Mouse (Mus musculus): ENCODE measurements at regions not wholly inside any gene's neighbourhood (a gene's known extent, or its start where the extent isn't known, plus 50 kb on each side); places are given as distances from the start of the nearest gene placed in this dataset.

DNA sequence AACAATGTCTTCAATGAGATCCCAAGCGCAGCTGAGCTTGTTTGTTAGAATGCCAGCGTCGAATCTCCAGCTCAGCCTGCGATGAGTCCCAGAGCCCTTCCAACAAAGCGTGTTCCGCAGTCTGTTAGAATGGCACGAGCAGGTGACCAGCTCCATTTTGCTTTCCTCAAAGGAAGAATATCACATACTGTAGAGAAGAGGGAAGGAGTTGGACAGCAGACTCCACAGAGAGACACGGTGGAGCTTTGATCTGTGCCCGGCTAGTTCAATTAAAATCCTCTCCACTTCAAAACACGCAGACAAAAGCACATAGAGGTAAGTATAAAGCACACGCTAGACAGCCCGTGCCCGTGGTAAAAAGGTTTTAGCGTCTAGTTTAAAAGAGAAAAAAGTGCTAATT lies 265.8 kb downstream of the Fgf9 start:
- Histone ChIP-seq H3K4me2 (ENCODE audit: low read length) (no peak overlapping the region), H3K27me3 (ENCODE audit: control insufficient read depth, insufficient read depth, low read depth, low read length) (no peaks in the 10 kb centered on the region), H3K4me1 (ENCODE audit: control insufficient read depth, insufficient read depth, low read length) (no peaks in the 10 kb centered on the region), H3K9me3 (replicated peaks; ENCODE audit: control insufficient read depth, low read length, poor library complexity, severe bottlenecking) (no peaks in the 10 kb centered on the region), H3K9ac (ENCODE audit: low read depth, low read length) (no peak overlapping the region), H3K4me3 (ENCODE audit: low read depth, low read length) (no peak overlapping the region), H3K27ac (ENCODE audit: low read length) (no peak overlapping the region), H3K36me3 (ENCODE audit: control insufficient read depth, insufficient read depth, low read length) (no peaks in the 10 kb centered on the region)
- no peak for ATAC-seq
- 61% methylated on average over 14 of the region's 14 CpGs for WGBS

DNA sequence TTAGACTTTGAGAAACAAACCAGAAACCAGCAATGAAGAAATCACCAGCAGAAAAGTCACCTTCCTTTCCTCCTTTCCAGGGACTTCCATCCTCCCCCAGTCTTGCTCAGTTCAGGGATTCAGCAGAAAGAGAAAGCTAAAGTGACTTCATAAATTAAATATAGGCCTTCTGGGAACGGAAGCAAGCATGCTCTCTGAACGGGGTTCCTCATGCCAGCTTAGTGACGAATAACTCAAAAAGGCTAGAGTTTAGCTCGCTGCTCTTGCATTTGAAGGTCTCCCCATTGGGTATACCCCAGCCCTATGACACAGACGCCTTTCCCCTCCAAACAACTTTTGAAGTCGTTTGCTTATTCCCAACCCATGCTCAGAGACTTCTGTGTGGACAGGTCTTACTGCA lies 252.8 kb downstream of the Fgf9 start:
- H3K9ac ChIP-seq (ENCODE audit: low read depth, low read length), result no peak overlapping the region
- H3K4me2 ChIP-seq (ENCODE audit: low read length), result no peak overlapping the region
- no peak for ATAC-seq
- H3K27ac ChIP-seq (ENCODE audit: low read length), result no peak overlapping the region
- no peaks in the 10 kb centered on the region for H3K36me3 ChIP-seq (ENCODE audit: control insufficient read depth, insufficient read depth, low read length)
- H3K4me1 ChIP-seq (ENCODE audit: control insufficient read depth, insufficient read depth, low read length), result no peaks in the 10 kb centered on the region
- H3K27me3 ChIP-seq (ENCODE audit: control insufficient read depth, insufficient read depth, low read depth, low read length), result no peaks in the 10 kb centered on the region
- WGBS, result 84% methylated on average over 6 of the region's 6 CpGs
- H3K9me3 ChIP-seq (replicated peaks; ENCODE audit: control insufficient read depth, low read length, poor library complexity, severe bottlenecking), result no peaks in the 10 kb centered on the region
- no peak overlapping the region for H3K4me3 ChIP-seq (ENCODE audit: low read depth, low read length)

DNA sequence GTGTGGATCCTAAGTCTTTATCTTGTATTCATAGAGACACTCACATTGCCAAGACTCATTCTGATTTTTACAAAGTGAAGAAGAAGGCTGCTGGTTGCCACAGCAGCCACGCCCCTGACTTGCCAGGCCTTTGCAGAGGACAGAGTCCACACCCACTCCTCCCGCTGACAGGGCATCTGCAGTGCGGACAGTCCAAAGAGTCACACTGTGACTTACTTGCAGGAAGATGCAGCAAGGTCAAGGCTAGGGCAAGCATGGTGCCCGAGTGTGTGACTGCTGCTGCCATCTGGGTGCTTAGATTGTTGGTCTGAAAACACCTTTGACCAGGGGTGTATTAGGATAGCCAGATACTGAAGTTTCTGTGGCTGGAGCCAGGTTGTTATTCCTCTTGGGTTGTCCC lies 252.1 kb downstream of the Fgf9 start:
- no peak for ATAC-seq
- Histone ChIP-seq H3K27me3 (ENCODE audit: control insufficient read depth, insufficient read depth, low read depth, low read length) (no peaks in the 10 kb centered on the region), H3K9me3 (replicated peaks; ENCODE audit: control insufficient read depth, low read length, poor library complexity, severe bottlenecking) (no peaks in the 10 kb centered on the region), H3K4me1 (ENCODE audit: control insufficient read depth, insufficient read depth, low read length) (no peaks in the 10 kb centered on the region), H3K36me3 (ENCODE audit: control insufficient read depth, insufficient read depth, low read length) (no peaks in the 10 kb centered on the region), H3K4me3 (ENCODE audit: low read depth, low read length) (no peak overlapping the region), H3K4me2 (ENCODE audit: low read length) (no peak overlapping the region), H3K27ac (ENCODE audit: low read length) (no peak overlapping the region), H3K9ac (ENCODE audit: low read depth, low read length) (no peak overlapping the region)
- 76% methylated on average over 4 of the region's 4 CpGs for WGBS

DNA sequence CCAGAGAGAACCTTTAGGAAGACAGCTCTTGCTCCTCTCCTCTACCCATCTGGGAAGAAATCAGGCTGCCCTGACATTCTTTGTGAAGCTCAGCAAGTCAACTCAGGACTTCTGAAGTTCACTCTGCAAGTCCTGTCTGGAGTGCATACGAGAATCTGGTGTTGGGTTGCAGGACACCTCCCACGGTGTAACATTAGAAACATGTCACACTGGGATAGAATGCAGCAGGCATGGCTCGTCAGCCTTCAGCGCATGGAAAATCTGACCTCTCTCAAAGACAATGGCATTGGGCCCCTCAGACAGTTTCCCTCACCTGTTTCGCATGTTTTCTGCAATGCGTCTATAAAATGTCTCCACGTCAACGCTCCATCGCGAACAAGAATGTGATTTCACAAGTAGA lies 251.5 kb downstream of the Fgf9 start:
- H3K4me2 ChIP-seq (ENCODE audit: low read length), result no peak overlapping the region

DNA sequence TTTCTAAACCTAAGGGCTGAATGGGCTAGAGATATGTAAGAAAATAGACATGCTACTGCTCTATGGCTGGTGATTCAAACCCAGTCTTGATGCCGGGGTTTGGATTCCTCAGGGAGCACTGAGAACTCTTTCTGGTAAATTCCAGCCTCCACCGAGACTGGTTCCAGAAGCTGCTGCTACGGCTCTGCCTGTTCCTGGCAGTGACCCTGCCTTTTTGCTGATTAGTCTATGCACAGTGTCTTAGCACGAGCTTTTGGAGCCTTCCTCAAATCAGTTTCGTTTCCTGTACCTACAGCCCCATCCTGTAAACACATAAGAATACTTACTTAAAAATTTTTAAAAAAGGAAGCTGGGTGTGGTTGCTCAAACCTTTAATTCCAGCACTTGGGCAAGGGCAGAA lies 250.9 kb downstream of the Fgf9 start:
- Histone ChIP-seq H3K4me1 (ENCODE audit: control insufficient read depth, insufficient read depth, low read length) (no peaks in the 10 kb centered on the region), H3K36me3 (ENCODE audit: control insufficient read depth, insufficient read depth, low read length) (no peaks in the 10 kb centered on the region), H3K4me2 (ENCODE audit: low read length) (no peak overlapping the region), H3K27me3 (ENCODE audit: control insufficient read depth, insufficient read depth, low read depth, low read length) (no peaks in the 10 kb centered on the region), H3K9me3 (replicated peaks; ENCODE audit: control insufficient read depth, low read length, poor library complexity, severe bottlenecking) (no peaks in the 10 kb centered on the region), H3K4me3 (ENCODE audit: low read depth, low read length) (no peak overlapping the region), H3K27ac (ENCODE audit: low read length) (no peak overlapping the region), H3K9ac (ENCODE audit: low read depth, low read length) (no peak overlapping the region)
- 90% methylated on average over 5 of the region's 5 CpGs for WGBS
- no peak for ATAC-seq

More for the DNA sequence above, 251.5 kb downstream of the Fgf9 start:
- 76% methylated on average over 10 of the region's 10 CpGs for WGBS
- Histone ChIP-seq H3K9me3 (replicated peaks; ENCODE audit: control insufficient read depth, low read length, poor library complexity, severe bottlenecking) (no peaks in the 10 kb centered on the region), H3K36me3 (ENCODE audit: control insufficient read depth, insufficient read depth, low read length) (no peaks in the 10 kb centered on the region), H3K4me3 (ENCODE audit: low read depth, low read length) (no peak overlapping the region), H3K27ac (ENCODE audit: low read length) (no peak overlapping the region), H3K27me3 (ENCODE audit: control insufficient read depth, insufficient read depth, low read depth, low read length) (no peaks in the 10 kb centered on the region), H3K9ac (ENCODE audit: low read depth, low read length) (no peak overlapping the region), H3K4me1 (ENCODE audit: control insufficient read depth, insufficient read depth, low read length) (no peaks in the 10 kb centered on the region)
- ATAC-seq, result no peak

DNA sequence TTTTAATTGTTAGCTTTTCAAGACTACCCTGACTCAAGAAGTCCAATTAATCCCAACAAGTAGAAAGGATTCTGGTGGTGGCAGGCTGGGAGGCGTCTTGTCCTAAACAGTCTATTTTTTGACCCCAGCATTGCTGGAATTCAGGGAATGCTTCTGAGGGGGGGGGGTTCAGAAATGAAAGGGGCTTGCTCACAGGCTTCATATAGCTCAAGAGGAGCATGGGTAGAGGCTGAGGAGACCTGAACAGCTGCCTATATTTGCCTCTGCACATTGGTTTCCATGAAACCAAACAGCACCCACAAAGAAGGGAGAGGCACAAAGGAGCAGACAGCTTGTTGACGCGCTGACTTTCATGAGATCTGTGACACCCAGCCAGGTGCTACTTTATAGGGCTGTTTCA lies 247.3 kb downstream of the Fgf9 start:
- Histone ChIP-seq H3K4me2 (ENCODE audit: low read length) (no peak overlapping the region), H3K4me1 (ENCODE audit: control insufficient read depth, insufficient read depth, low read length) (no peaks in the 10 kb centered on the region), H3K9me3 (replicated peaks; ENCODE audit: control insufficient read depth, low read length, poor library complexity, severe bottlenecking) (no peaks in the 10 kb centered on the region), H3K36me3 (ENCODE audit: control insufficient read depth, insufficient read depth, low read length) (no peaks in the 10 kb centered on the region), H3K27me3 (ENCODE audit: control insufficient read depth, insufficient read depth, low read depth, low read length) (no peaks in the 10 kb centered on the region), H3K27ac (ENCODE audit: low read length) (no peak overlapping the region), H3K9ac (ENCODE audit: low read depth, low read length) (no peak overlapping the region), H3K4me3 (ENCODE audit: low read depth, low read length) (no peak overlapping the region)
- no peak for ATAC-seq
- 80% methylated on average over 3 of the region's 3 CpGs for WGBS

DNA sequence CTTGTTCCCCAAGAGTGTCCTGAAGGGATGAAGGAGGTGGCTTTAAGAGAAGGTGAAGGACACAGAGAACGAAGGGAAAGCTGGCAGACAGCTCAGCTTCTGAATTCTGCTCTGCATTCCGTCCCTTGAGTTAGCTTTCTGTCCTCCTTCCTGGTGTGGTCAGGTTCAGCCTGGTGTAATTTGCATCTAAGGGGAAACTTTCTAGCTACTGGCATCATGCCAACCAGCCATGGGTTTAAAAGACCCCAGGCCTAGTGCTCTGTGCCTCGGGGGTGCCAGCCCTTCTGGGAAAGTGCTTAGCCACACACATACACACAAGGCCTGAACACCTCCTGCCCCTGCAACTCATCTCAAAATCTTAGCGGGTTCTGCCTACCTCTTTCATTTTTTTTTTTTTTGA lies 246.9 kb downstream of the Fgf9 start:
- H3K9ac ChIP-seq (ENCODE audit: low read depth, low read length), result no peak overlapping the region
- WGBS, result 61% methylated on average over 4 of the region's 4 CpGs
- no peak for ATAC-seq
- H3K4me2 ChIP-seq (ENCODE audit: low read length), result no peak overlapping the region
- no peaks in the 10 kb centered on the region for H3K9me3 ChIP-seq (replicated peaks; ENCODE audit: control insufficient read depth, low read length, poor library complexity, severe bottlenecking)
- H3K27ac ChIP-seq (ENCODE audit: low read length), result no peak overlapping the region
- H3K27me3 ChIP-seq (ENCODE audit: control insufficient read depth, insufficient read depth, low read depth, low read length), result no peaks in the 10 kb centered on the region
- H3K4me3 ChIP-seq (ENCODE audit: low read depth, low read length), result no peak overlapping the region
- no peaks in the 10 kb centered on the region for H3K36me3 ChIP-seq (ENCODE audit: control insufficient read depth, insufficient read depth, low read length)
- no peaks in the 10 kb centered on the region for H3K4me1 ChIP-seq (ENCODE audit: control insufficient read depth, insufficient read depth, low read length)

DNA sequence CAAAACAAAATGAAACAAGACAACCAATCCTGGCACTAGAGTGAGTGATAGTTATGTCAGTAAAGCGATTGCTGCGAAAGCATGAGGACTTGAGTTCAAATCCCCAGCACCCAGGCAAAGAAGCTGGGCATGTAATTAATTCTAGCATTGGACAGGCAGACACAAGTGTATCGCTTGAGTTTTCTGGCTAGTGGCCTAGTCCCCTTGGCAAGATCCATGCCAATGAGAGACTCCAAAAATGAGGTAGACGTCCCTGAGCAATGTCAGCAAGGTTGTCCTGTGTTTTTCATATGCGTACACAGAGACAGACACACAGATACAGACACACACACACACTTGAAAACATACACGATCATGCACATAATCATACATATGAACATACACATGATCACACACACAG lies 237.3 kb downstream of the Fgf9 start:
- no peaks in the 10 kb centered on the region for H3K27me3 ChIP-seq (ENCODE audit: control insufficient read depth, insufficient read depth, low read depth, low read length)
- H3K4me2 ChIP-seq (ENCODE audit: low read length), result no peak overlapping the region
- H3K9ac ChIP-seq (ENCODE audit: low read depth, low read length), result no peak overlapping the region
- H3K4me3 ChIP-seq (ENCODE audit: low read depth, low read length), result no peak overlapping the region
- H3K27ac ChIP-seq (ENCODE audit: low read length), result no peak overlapping the region
- no peak for ATAC-seq
- H3K4me1 ChIP-seq (ENCODE audit: control insufficient read depth, insufficient read depth, low read length), result no peaks in the 10 kb centered on the region
- no peaks in the 10 kb centered on the region for H3K36me3 ChIP-seq (ENCODE audit: control insufficient read depth, insufficient read depth, low read length)
- WGBS, result 88% methylated on average over 6 of the region's 6 CpGs
- H3K9me3 ChIP-seq (replicated peaks; ENCODE audit: control insufficient read depth, low read length, poor library complexity, severe bottlenecking), result peaks cover 5% of the 10 kb centered on the region; the same call in 1 of the 2 replicates

DNA sequence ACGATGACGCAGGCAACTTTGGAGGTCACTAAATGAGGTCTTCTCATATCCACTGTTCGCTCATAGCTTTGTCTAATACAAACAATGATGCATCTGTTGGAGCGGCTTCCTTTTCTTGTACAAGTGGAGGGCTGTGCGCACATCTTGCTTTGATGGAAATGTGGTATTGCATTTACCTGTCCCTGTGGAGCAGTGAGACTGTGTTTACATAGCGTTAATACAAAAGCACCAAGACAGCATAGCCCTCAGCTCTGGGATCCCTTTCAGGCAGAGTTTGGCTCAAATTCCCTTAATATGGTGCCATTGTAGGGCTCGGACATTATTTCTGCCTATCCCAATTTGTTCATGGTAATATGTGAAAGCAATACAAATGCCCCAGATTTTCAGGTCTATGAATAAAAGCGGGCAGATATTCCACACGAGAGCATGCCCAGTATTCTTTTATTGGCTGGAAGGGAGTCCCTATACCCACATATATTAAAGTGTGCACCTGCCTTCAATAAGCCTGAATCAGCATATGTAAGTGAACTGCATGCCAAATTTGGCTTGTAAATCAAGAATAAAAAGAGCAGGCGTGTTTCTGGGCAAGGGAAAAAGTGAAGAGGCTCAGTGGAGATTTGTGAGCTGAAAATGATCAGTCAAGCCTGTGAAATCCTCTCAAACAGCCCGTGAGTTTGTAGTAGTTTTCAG lies 236.6 kb downstream of the Fgf9 start:
- H3K27ac ChIP-seq (ENCODE audit: low read length), result no peak overlapping the region
- no peak for ATAC-seq
- no peaks in the 10 kb centered on the region for H3K36me3 ChIP-seq (ENCODE audit: control insufficient read depth, insufficient read depth, low read length)
- H3K4me3 ChIP-seq (ENCODE audit: low read depth, low read length), result no peak overlapping the region
- WGBS, result 69% methylated on average over 11 of the region's 11 CpGs
- no peak overlapping the region for H3K4me2 ChIP-seq (ENCODE audit: low read length)
- H3K4me1 ChIP-seq (ENCODE audit: control insufficient read depth, insufficient read depth, low read length), result no peaks in the 10 kb centered on the region
- peaks cover 5% of the 10 kb centered on the region; the same call in 1 of the 2 replicates for H3K9me3 ChIP-seq (replicated peaks; ENCODE audit: control insufficient read depth, low read length, poor library complexity, severe bottlenecking)
- no peaks in the 10 kb centered on the region for H3K27me3 ChIP-seq (ENCODE audit: control insufficient read depth, insufficient read depth, low read depth, low read length)
- H3K9ac ChIP-seq (ENCODE audit: low read depth, low read length), result no peak overlapping the region
